Mouse (Mus musculus) C2C12 (cell line): ENCODE results near the gene Frs2.

Source experiments
- CEBPB ChIP-seq: IDR thresholded peaks from one replicate; pipeline ENCODE4 v1.6.1; 2011; ENCODE audit warnings: low read depth, mild to moderate bottlenecking, control low read depth, moderate library complexity
- CTCF ChIP-seq: IDR thresholded peaks from one replicate; pipeline ENCODE4 v1.5.1; 2011; ENCODE audit not compliant: control insufficient read depth, insufficient read depth, insufficient read length
- FOSL1 ChIP-seq: IDR thresholded peaks from one replicate; pipeline ENCODE4 v1.8.0; 2011; ENCODE audit warnings: mild to moderate bottlenecking, low read length; ENCODE audit not compliant: poor library complexity, insufficient read depth, severe bottlenecking
- MAX ChIP-seq: IDR thresholded peaks from one replicate; pipeline ENCODE4 v1.6.1; 2011; ENCODE audit warnings: mild to moderate bottlenecking, control low read depth
- MYOD1 ChIP-seq: IDR thresholded peaks from one replicate; pipeline ENCODE4 v1.6.1; 2011; ENCODE audit warnings: low read depth; ENCODE audit not compliant: control insufficient read depth, insufficient read length
- MYOG ChIP-seq: IDR thresholded peaks from one replicate; pipeline ENCODE4 v1.6.1; 2011; ENCODE audit not compliant: control insufficient read depth, insufficient read length; ENCODE audit errors: extremely low read depth
- USF1 ChIP-seq: IDR thresholded peaks from one replicate; pipeline ENCODE4 v1.6.1; 2011; ENCODE audit warnings: low read depth, mild to moderate bottlenecking, control low read depth, moderate library complexity

DNA sequence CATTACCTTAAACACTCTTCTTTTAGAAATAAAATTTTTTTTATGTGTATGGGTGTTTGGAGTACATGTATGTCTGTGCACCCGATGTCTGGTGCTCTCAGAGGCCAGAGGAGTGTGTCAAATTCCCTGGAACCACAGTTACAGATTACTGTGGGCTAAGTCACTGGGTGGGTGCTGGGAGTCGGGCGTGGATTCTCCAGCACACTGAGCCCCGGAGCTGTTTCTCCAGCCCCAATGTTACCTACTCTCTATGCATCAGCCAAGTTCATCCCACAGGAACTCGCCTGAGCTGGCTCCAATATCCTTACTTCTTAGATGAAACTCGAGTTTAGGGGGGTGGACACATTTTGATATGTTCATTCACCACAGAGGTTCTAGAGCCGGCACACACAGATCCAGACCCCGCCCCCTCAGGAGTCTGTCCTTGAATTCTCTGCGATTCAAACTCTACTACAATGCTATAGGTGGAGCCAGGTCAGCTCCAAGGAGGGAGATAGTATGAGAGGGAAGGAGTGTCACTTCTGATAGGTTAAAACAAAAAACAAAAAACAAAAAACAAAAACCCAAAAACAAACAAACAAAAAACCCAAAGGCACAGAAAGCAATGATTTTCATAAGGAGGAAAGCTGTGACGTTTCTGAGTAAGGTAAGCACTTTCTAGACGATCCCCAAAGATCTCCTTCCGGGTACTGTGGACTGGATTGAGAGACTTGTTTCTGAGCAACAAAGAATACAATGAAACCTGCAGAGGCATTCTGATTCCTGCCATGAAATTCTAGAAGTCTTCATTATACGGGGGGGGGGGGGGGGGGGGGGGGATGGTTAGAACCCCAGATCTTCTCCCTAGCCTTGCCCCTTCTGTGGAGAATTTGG lies 25.5 kb upstream of the Frs2 start:
- no peak for TF ChIP-seq CTCF
- TF ChIP-seq CEBPB = no peak
- TF ChIP-seq MYOD1 = no peak
- TF ChIP-seq MAX = peak; percentile 43
- TF ChIP-seq USF1 = no peak
- no peak for TF ChIP-seq MYOG
- TF ChIP-seq FOSL1 = no peak
